8 mouse cellular contexts compared by ENCODE assay signal in the genomic region with DNA sequence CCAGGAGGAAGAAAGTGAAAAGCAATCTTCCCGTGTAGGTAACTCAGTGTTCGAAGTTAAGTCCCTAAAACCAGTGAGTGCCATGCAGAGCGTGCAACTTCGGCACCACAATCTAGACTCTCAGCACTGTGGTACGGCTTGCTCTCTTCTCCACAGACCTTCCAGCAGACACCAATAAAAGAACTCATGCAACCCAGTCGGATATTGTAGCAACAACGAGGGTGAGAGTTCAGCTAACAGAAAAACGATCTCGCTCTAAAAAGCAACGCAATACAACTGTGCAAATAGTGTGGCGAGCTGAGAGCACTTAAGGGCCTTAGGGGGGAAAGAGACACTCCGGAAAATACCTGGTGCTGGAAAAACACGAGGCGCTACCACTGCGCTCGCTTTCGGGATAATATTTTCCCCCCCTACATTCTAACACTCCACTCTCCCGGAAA. TPM values are rescaled to one million over a fixed set of nuclear protein-coding genes. Genes with fewer than 3 reads are reported as not detected.
DNase-seq lines count a peak whose midpoint lies in the region; ATAC-seq and TF ChIP-seq lines count a peak whose summit lies in the region.

No protein-coding gene starts in this region.

- under 1% methylated on average over 18 of the region's 18 CpGs for WGBS in forebrain, embryonic 14.5 days
- under 1% methylated on average over 18 of the region's 18 CpGs for WGBS in limb, embryonic 14.5 days
- WGBS in midbrain, embryonic 15.5 days = under 1% methylated on average over 18 of the region's 18 CpGs

- no peak for TF ChIP-seq POLR2A in limb, embryonic 14.5 days (IDR thresholded peaks at IDR 0.05; ENCODE audit: borderline replicate concordance, extremely low read depth, insufficient read depth, insufficient read length)

- H3K9ac ChIP-seq in forebrain, embryonic 14.5 days (ENCODE audit: low read length) = peak overlapping the region; percentile 98
- H3K9ac ChIP-seq in limb, embryonic 14.5 days (ENCODE audit: low read depth, low read length, severe bottlenecking) = peak overlapping the region; percentile 96
- H3K9ac ChIP-seq in midbrain, embryonic 15.5 days = peak overlapping the region; percentile 92

- H3K27me3 ChIP-seq in forebrain, embryonic 14.5 days (replicated peaks; ENCODE audit: control insufficient read depth, insufficient read depth, low read length) = no peaks in the 10 kb centered on the region
- no peaks in the 10 kb centered on the region for H3K27me3 ChIP-seq in limb, embryonic 14.5 days (ENCODE audit: control insufficient read depth, insufficient read depth, low read length)
- no peaks in the 10 kb centered on the region for H3K27me3 ChIP-seq in midbrain, embryonic 15.5 days (replicated peaks)

- peak overlapping the region; percentile 78 for H3K4me3 ChIP-seq in layer of hippocampus, adult 2 months
- peak overlapping the region; percentile 96 for H3K4me3 ChIP-seq in forebrain, embryonic 14.5 days (ENCODE audit: low read depth, low read length)
- H3K4me3 ChIP-seq in limb, embryonic 14.5 days (replicated peaks; ENCODE audit: low read length) = peak overlapping the region; percentile 96
- H3K4me3 ChIP-seq in midbrain, embryonic 15.5 days = peak overlapping the region; percentile 66

- no peaks in the 10 kb centered on the region for H3K9me3 ChIP-seq in forebrain, embryonic 14.5 days (replicated peaks; ENCODE audit: control insufficient read depth, low read length)
- no peaks in the 10 kb centered on the region for H3K9me3 ChIP-seq in limb, embryonic 14.5 days (ENCODE audit: control insufficient read depth, low read length)
- H3K9me3 ChIP-seq in midbrain, embryonic 15.5 days = no peaks in the 10 kb centered on the region

- no peak for ATAC-seq in forebrain, embryonic 14.5 days
- no peak for ATAC-seq in limb, embryonic 14.5 days (ENCODE audit: low FRiP score, low read depth)
- ATAC-seq in midbrain, embryonic 15.5 days (replicated peaks) = no peak
- no peak for ATAC-seq in monocyte, adult 5-6 weeks (replicated peaks; ENCODE audit: insufficient number of reproducible peaks, low FRiP score, low TSS enrichment, poor library complexity, severe bottlenecking)

- DNase-seq in layer of hippocampus, adult 2 months (ENCODE audit: low spot score in 2 of 2) = no peak
- DNase-seq in layer of hippocampus, adult 8-10 months (ENCODE audit: low spot score in 2 of 2) = no peak
- DNase-seq in adipocyte (ENCODE audit: low spot score) = peak; percentile 78
- peak; percentile 52 for DNase-seq in forebrain, embryonic 14.5 days (ENCODE audit: low spot score)
- peak; percentile 27 for DNase-seq in limb, embryonic 14.5 days (ENCODE audit: low spot score)
- DNase-seq in urinary bladder, adult 2 months (ENCODE audit: low spot score) = no peak

- H3K4me1 ChIP-seq in forebrain, embryonic 14.5 days (ENCODE audit: control insufficient read depth, insufficient read depth, low read length) = peaks cover 34% of the 10 kb centered on the region
- peaks cover 33% of the 10 kb centered on the region for H3K4me1 ChIP-seq in limb, embryonic 14.5 days (ENCODE audit: control insufficient read depth, insufficient read depth, low read length)
- H3K4me1 ChIP-seq in midbrain, embryonic 15.5 days = peaks cover 37% of the 10 kb centered on the region

- H3K36me3 ChIP-seq in forebrain, embryonic 14.5 days (ENCODE audit: control insufficient read depth, insufficient read depth, low read length) = no peaks in the 10 kb centered on the region
- no peaks in the 10 kb centered on the region for H3K36me3 ChIP-seq in limb, embryonic 14.5 days (ENCODE audit: control insufficient read depth, insufficient read depth, low read length)
- no peaks in the 10 kb centered on the region for H3K36me3 ChIP-seq in midbrain, embryonic 15.5 days (replicated peaks)

- peak overlapping the region; percentile 97 for H3K27ac ChIP-seq in layer of hippocampus, adult 2 months
- peak overlapping the region; percentile 97 for H3K27ac ChIP-seq in forebrain, embryonic 14.5 days (ENCODE audit: low read depth, low read length)
- peak overlapping the region; percentile 93 for H3K27ac ChIP-seq in limb, embryonic 14.5 days (replicated peaks; ENCODE audit: low read depth, low read length)
- H3K27ac ChIP-seq in midbrain, embryonic 15.5 days = peak overlapping the region; percentile 98

- TF ChIP-seq CTCF in layer of hippocampus, adult 2 months (conservative IDR thresholded peaks at IDR 0.05) = no peak

- peak overlapping the region; percentile 62 for H3K4me2 ChIP-seq in forebrain, embryonic 14.5 days (ENCODE audit: low read length)
- H3K4me2 ChIP-seq in limb, embryonic 14.5 days (replicated peaks; ENCODE audit: low read depth, low read length, severe bottlenecking) = peak overlapping the region; percentile 68
- peak overlapping the region; percentile 53 for H3K4me2 ChIP-seq in midbrain, embryonic 15.5 days

RNA-seq across cellular contexts. Expression of a gene that starts 1.3 kb away (rescaled TPM):
- 10 to 100 TPM; 76.4 to 79.4 TPM for total RNA-seq in layer of hippocampus, adult 2 months (2021)
- total RNA-seq in layer of hippocampus, adult 8-10 months (2022) = 10 to 100 TPM; 68.0 to 86.5 (median 74.0) TPM
- polyA plus RNA-seq in forebrain, embryonic 14.5 days (2014; fragmentation: Nextera tagmentation; extraction: Ambion mirVana) = 74.8 and 80.5 TPM in 2 replicates
- polyA plus RNA-seq in limb, embryonic 14.5 days (2012; rRNA removed) = 67.2 and 78.4 TPM in 2 replicates
- polyA plus RNA-seq in limb, embryonic 14.5 days (2014; fragmentation: Nextera tagmentation; extraction: Ambion mirVana) = 117 and 118 TPM in 2 replicates
- polyA plus RNA-seq in midbrain, embryonic 15.5 days (2015; fragmentation: Nextera tagmentation; extraction: Ambion mirVana) = 78.4 and 80.5 TPM in 2 replicates
- polyA plus RNA-seq in urinary bladder, adult 2 months (2012; rRNA removed) = 65.7 and 75.4 TPM in 2 replicates
- total RNA-seq in monocyte, adult 5-6 weeks (2017) = 68.1 to 88.1 TPM (median 74.3 TPM) in 3 replicates

Comparison
In these comparisons a context has a peak if more than half of its experiments do, and no peak if none do; other contexts are left out.
1. DNase-seq: peak in adipocyte (single experiment), forebrain, embryonic 14.5 days (single experiment) and limb, embryonic 14.5 days (single experiment); none in layer of hippocampus, adult 2 months (0 of 2), layer of hippocampus, adult 8-10 months (0 of 2) and urinary bladder, adult 2 months (single experiment).
2. Peak in every context shown above with its lines, with median percentiles within 50 percentile points of each other: H3K27ac ChIP-seq, H3K4me3 ChIP-seq, H3K4me2 ChIP-seq and H3K9ac ChIP-seq.